Mouse (Mus musculus) ES-Bruce4 (cell line): ENCODE data around the gene Tarm1. TPM values are rescaled to one million over a fixed set of nuclear protein-coding genes. Genes with fewer than 3 reads are reported as not detected.

Experiments used
- H3K27ac ChIP-seq: 2 replicates; pipeline ENCODE4 v1.5.1; 2012; ENCODE audit warnings: low read length, inconsistent platforms; ENCODE audit not compliant: insufficient read depth
- H3K27me3 ChIP-seq: 2 replicates; pipeline ENCODE4 v1.6.1; 2012; ENCODE audit warnings: mild to moderate bottlenecking, low read length, inconsistent platforms; ENCODE audit not compliant: control insufficient read depth, poor library complexity, insufficient read depth, severe bottlenecking
- H3K36me3 ChIP-seq: 2 replicates; pipeline ENCODE4 v1.6.1; 2012; ENCODE audit warnings: inconsistent platforms, mild to moderate bottlenecking, low read length, moderate library complexity; ENCODE audit not compliant: control insufficient read depth, poor library complexity, insufficient read depth, severe bottlenecking
- H3K4me1 ChIP-seq: one replicate; pipeline ENCODE4 v1.8.1; 2011; ENCODE audit warnings: low read length; ENCODE audit not compliant: control insufficient read depth, insufficient read depth
- H3K4me3 ChIP-seq: 2 replicates; pipeline ENCODE4 v1.5.1; 2011; ENCODE audit warnings: low read depth, mild to moderate bottlenecking, low read length
- H3K9ac ChIP-seq: 2 replicates; pipeline ENCODE4 v1.6.1; 2012; ENCODE audit warnings: low read depth, mild to moderate bottlenecking, inconsistent platforms; ENCODE audit not compliant: poor library complexity, severe bottlenecking
- H3K9me3 ChIP-seq: replicated peaks from 2 replicates; pipeline ENCODE4 v1.6.1; 2012; ENCODE audit warnings: mild to moderate bottlenecking, low read length, inconsistent platforms; ENCODE audit not compliant: control insufficient read depth, poor library complexity, insufficient read depth, severe bottlenecking
- CTCF ChIP-seq: IDR thresholded peaks from one replicate; pipeline ENCODE4 v1.8.1; 2011; ENCODE audit warnings: low read depth, low read length
- EP300 ChIP-seq: IDR thresholded peaks from 2 replicates; pipeline ENCODE4 v1.6.1; 2011; ENCODE audit warnings: low read depth, low read length; ENCODE audit not compliant: insufficient read depth
- POLR2A ChIP-seq: IDR thresholded peaks from one replicate; pipeline ENCODE4 v1.8.1; 2011; ENCODE audit warnings: low read length; ENCODE audit not compliant: insufficient read depth
- polyA plus RNA-seq: library from polyadenylated mRNA; stranded (reverse); fragments of >200 nt; gene quantifications from 2 replicates; pipeline ENCODE4 v1.2.4, GENCODE M21; 2011; ENCODE audit warnings: low read depth; ENCODE audit not compliant: missing spikeins, insufficient read depth, insufficient read length

Tarm1 gene
- polyA plus RNA-seq, 1 experiment, result 6.3 TPM

DNA sequence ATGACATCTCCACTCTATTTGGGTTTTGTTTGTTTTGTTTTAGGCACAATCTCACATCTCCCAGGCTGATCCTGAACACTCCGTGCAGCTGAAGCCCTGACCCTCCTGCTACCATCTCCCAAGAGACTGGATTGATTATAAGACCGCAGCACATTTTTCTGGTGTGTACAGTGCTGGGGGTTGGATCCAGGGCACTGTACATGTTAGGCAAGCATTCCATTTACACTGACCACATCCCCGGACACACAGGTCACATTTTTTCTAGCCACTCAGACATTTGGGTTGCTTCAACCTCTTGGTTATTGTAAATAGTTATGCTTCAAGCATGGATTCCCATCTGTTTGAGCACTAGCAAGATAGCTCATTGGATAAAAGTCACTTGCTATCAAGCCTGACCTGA is 55.8 kb downstream of the Tarm1 start:
- H3K9me3 ChIP-seq, result no peaks in the 10 kb centered on the region
- H3K9ac ChIP-seq, result no peak overlapping the region
- peaks cover 2% of the 10 kb centered on the region for H3K4me1 ChIP-seq
- TF ChIP-seq POLR2A, result no peak
- TF ChIP-seq EP300, result no peak
- TF ChIP-seq CTCF, result no peak
- no peaks in the 10 kb centered on the region for H3K36me3 ChIP-seq
- H3K27me3 ChIP-seq, result no peaks in the 10 kb centered on the region
- H3K4me3 ChIP-seq, result no peak overlapping the region
- no peak overlapping the region for H3K27ac ChIP-seq

DNA sequence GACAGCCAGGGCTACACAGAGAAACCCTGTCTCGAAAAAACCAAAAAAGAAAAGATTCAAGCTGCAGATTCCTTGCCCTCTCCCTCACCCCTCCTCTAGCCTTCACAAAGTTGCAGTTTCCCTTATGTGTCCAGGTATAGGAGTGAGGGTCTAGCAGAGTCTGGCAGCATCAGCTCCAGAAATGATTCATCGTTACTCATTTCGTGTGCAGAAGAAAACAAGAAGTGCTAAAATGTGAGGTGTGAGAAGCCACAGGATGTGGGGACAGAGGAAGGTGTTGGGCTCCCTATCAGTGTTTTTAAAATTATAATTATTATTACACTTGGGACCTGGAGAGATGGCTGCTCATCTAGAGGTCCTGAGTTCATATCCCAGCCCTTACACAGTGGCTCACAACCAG is 57.7 kb downstream of the Tarm1 start:
- TF ChIP-seq EP300 (no peak), CTCF (no peak), POLR2A (no peak)
- Histone ChIP-seq H3K9me3 (no peaks in the 10 kb centered on the region), H3K4me1 (no peaks in the 10 kb centered on the region), H3K27ac (no peak overlapping the region), H3K4me3 (no peak overlapping the region), H3K9ac (no peak overlapping the region), H3K27me3 (no peaks in the 10 kb centered on the region), H3K36me3 (no peaks in the 10 kb centered on the region)

DNA sequence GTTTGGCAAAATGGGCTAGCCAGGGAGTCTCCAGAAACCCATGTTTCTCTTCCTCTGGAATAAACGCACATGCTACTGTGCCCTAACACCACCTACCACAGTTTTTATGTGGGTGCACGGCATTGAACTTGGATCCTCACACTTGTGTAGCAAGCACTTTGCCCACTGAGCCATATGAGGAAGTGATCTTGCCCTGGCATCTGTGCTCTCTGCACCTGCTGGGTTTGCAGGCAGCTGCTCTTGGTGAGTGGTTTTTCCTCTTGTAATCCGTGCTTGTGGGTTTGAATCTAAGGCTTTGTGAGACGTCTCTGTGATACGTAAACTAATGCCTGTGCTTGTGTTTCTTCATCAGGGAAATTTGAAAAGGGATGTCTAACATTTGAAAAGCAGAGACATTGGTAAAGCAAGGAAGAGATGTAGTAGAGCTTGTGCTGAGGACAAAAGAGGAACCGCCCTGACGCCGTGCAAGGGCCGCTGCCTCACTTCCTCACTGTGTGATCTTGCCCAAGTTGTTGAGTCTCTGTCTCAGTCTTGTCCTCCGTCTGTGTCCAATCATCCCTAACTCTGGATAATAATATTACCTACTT is 59.9 kb downstream of the Tarm1 start:
- Histone ChIP-seq H3K27ac (no peak overlapping the region), H3K36me3 (no peaks in the 10 kb centered on the region), H3K4me3 (no peak overlapping the region), H3K9ac (no peak overlapping the region), H3K27me3 (no peaks in the 10 kb centered on the region), H3K9me3 (no peaks in the 10 kb centered on the region), H3K4me1 (no peaks in the 10 kb centered on the region)
- TF ChIP-seq CTCF, result no peak
- TF ChIP-seq EP300, result no peak
- no peak for TF ChIP-seq POLR2A

DNA sequence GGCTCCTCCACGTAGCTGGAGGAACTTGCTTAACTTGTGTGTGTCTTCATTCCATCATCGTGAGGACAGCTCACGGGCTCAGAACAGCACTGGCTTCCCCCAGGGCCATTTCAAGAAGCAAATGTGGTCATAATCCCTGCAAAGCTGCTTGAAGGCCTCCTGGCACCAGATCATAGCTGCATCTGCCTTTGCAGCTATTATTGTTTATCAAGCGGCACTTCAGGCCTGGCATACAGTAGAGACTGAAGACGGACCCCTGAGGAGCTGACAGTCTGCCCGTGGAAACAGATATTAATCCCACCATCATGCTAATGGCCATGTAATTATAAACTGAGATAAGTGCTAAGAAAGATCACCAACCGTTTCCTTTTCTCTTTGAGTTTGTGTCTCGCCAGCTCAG is 61.9 kb downstream of the Tarm1 start:
- Histone ChIP-seq H3K4me3 (no peak overlapping the region), H3K36me3 (no peaks in the 10 kb centered on the region), H3K27ac (no peak overlapping the region), H3K9me3 (no peaks in the 10 kb centered on the region), H3K4me1 (no peaks in the 10 kb centered on the region), H3K9ac (no peak overlapping the region), H3K27me3 (no peaks in the 10 kb centered on the region)
- TF ChIP-seq EP300 (no peak), POLR2A (no peak), CTCF (no peak)

DNA sequence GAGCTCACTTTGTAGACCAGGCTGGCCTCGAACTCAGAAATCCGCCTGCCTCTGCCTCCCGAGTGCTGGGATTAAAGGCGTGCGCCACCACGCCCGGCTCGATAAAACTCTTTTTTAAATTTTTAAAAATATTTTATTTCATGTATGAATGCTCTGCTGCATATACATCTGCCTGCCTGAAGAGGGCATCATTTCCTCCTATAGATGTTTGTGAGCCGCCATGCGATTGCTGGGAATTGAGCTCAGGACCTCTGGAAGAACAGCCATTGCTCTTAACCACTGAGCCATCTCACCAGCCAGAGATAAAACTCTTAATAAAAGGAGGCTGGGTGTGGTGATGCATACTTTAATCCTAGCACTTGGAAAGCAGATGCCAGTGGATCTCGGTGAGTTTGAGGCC is 62.4 kb downstream of the Tarm1 start:
- TF ChIP-seq POLR2A (no peak), CTCF (peak; percentile 3)
- no peaks in the 10 kb centered on the region for H3K9me3 ChIP-seq
- H3K27ac ChIP-seq, result no peak overlapping the region
- H3K36me3 ChIP-seq, result no peaks in the 10 kb centered on the region
- H3K27me3 ChIP-seq, result no peaks in the 10 kb centered on the region
- H3K4me1 ChIP-seq, result no peaks in the 10 kb centered on the region
- no peak overlapping the region for H3K4me3 ChIP-seq
- no peak overlapping the region for H3K9ac ChIP-seq

DNA sequence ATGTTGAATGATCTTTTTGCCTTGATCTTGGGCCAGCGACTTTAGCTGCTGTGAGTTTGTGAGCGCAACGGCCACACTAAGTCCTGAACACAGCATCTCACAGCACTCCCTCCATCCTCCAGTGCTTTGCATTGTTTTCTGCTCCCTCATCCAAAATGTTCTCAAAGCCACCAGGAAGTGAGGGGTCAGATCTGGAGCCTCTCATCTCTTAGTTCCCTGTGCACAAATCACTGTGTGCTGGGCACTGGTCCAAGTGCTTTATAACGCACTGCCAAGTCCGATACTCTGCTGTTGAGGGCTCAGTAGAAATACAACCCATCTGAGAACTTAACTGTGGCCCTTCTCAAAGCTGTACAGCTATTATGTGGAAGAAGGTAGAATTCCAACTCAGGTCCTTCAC is 64.5 kb downstream of the Tarm1 start:
- Histone ChIP-seq H3K9ac (no peak overlapping the region), H3K4me3 (no peak overlapping the region), H3K27ac (no peak overlapping the region), H3K4me1 (no peaks in the 10 kb centered on the region), H3K27me3 (no peaks in the 10 kb centered on the region), H3K36me3 (no peaks in the 10 kb centered on the region), H3K9me3 (no peaks in the 10 kb centered on the region)
- no peak for TF ChIP-seq POLR2A
- no peak for TF ChIP-seq CTCF
- TF ChIP-seq EP300, result no peak

Other genes starting within 250 kb of the Tarm1 start
- 214 and 225 TPM in 2 replicates for gene Myadm, start 213.5 kb downstream of the Tarm1 start, polyA plus RNA-seq
- gene Prkcg, start 213.4 kb downstream of the Tarm1 start, polyA plus RNA-seq, result 3.0 and 3.4 TPM in 2 replicates
- 57.6 and 60.5 TPM in 2 replicates for gene Cacng7, start 169.7 kb downstream of the Tarm1 start, polyA plus RNA-seq
- 5.2 and 7.6 TPM in 2 replicates for gene Cacng8, start 111.9 kb downstream of the Tarm1 start, polyA plus RNA-seq
- 16.6 and 17.6 TPM in 2 replicates for gene Cacng6, start 78.4 kb downstream of the Tarm1 start, polyA plus RNA-seq
- 0.37 TPM in 1 of 2 replicates, not detected in the other for gene Oscar, start 113.5 kb upstream of the Tarm1 start, polyA plus RNA-seq
- gene Ndufa3, start 114.7 kb upstream of the Tarm1 start, polyA plus RNA-seq, result 266 and 305 TPM in 2 replicates
- 23.6 and 29.9 TPM in 2 replicates for gene Tfpt, start 127.3 kb upstream of the Tarm1 start, polyA plus RNA-seq
- gene Prpf31, start 127.4 kb upstream of the Tarm1 start, polyA plus RNA-seq, result 67.3 and 80.1 TPM in 2 replicates
- gene Cnot3, start 142.6 kb upstream of the Tarm1 start, polyA plus RNA-seq, result 141 and 161 TPM in 2 replicates
- gene Leng1, start 163.2 kb upstream of the Tarm1 start, polyA plus RNA-seq, result 8.3 and 9.0 TPM in 2 replicates
- 15.9 and 16.4 TPM in 2 replicates for gene Tmc4, start 174.9 kb upstream of the Tarm1 start, polyA plus RNA-seq
- gene Tsen34, start 190.2 kb upstream of the Tarm1 start, polyA plus RNA-seq, result 60.6 and 64.6 TPM in 2 replicates
- gene Mboat7, start 190.9 kb upstream of the Tarm1 start, polyA plus RNA-seq, result 44.6 and 48.3 TPM in 2 replicates
- 1,660 and 1,729 TPM in 2 replicates for gene Rps9, start 201.4 kb upstream of the Tarm1 start, polyA plus RNA-seq
- not detected in 2 replicates for gene Pirb, start 217.8 kb upstream of the Tarm1 start, polyA plus RNA-seq